Comparison of ENCODE assay signal across 30 mouse cellular contexts in genomic region chr11:44349546-44349945, GRCm38 (mm10). TPM values are rescaled to one million over a fixed set of nuclear protein-coding genes. Genes with fewer than 3 reads are reported as not detected.
DNase-seq lines count a peak whose midpoint lies in the region; ATAC-seq and TF ChIP-seq lines count a peak whose summit lies in the region.
"Had no signal": no experiment of that assay in that cellular context is flagged by ENCODE, and none has a peak within 500 bp of the region (broad histone marks: within the 10 kb centered on the region; RNA-seq: fewer than 3 reads in every experiment).

No protein-coding gene starts in this region.

- peak; percentile 3 for DNase-seq in liver, adult 2 months (ENCODE audit: extremely low read depth, low read depth, low spot score)
- DNase-seq in liver: no peak
- DNase-seq in fat pad, adult 2 months (ENCODE audit: extremely low read depth, low read depth, low spot score): peak; percentile 45
- DNase-seq in lung, postnatal 10 days: peak; percentile 42
- DNase-seq in gastrocnemius, adult 2 months: no peak
- DNase-seq in left cerebral cortex, adult 2 months (ENCODE audit: extremely low spot score in 1 of 2, low spot score in 2 of 2): no peak
- DNase-seq: cerebellum, adult 9-10 months; gastrocnemius, postnatal 10 days; heart, adult 2 months; kidney, adult 18-20 months; kidney, postnatal 10 days; thymus, postnatal 14 days had no signal

- no peaks in the 10 kb centered on the region for H3K4me1 ChIP-seq in liver, adult 2 months (ENCODE audit: control insufficient read depth, insufficient read depth, low read length)
- H3K4me1 ChIP-seq in forebrain, embryonic 16.5 days (replicated peaks; ENCODE audit: control insufficient read depth, insufficient read depth, low read length): no peaks in the 10 kb centered on the region
- H3K4me1 ChIP-seq: embryonic facial prominence, embryonic 12.5 days; forebrain, embryonic 12.5 days; limb, embryonic 13.5 days; midbrain, embryonic 10.5 days; neural tube, embryonic 13.5 days had no signal

- H3K4me2 ChIP-seq in forebrain, embryonic 16.5 days (ENCODE audit: low read length): no peak overlapping the region
- H3K4me2 ChIP-seq: embryonic facial prominence, embryonic 12.5 days; forebrain, embryonic 12.5 days; hindbrain, embryonic 14.5 days; limb, embryonic 13.5 days; neural tube, embryonic 13.5 days had no signal

- peak; percentile 96 for ATAC-seq in megakaryocyte progenitor cell, adult 5-6 weeks (replicated peaks; ENCODE audit: poor library complexity)
- no peak for ATAC-seq in forebrain, embryonic 16.5 days
- ATAC-seq: inflammation-experienced regulatory T-cells, adult 6 months; midbrain, embryonic 16.5 days had no signal

- no peaks in the 10 kb centered on the region for H3K36me3 ChIP-seq in liver, adult 2 months (ENCODE audit: control insufficient read depth, insufficient read depth, low read length)
- no peaks in the 10 kb centered on the region for H3K36me3 ChIP-seq in forebrain, embryonic 16.5 days (ENCODE audit: control insufficient read depth, insufficient read depth)
- H3K36me3 ChIP-seq: embryonic facial prominence, embryonic 12.5 days; forebrain, embryonic 12.5 days; limb, embryonic 13.5 days; midbrain, embryonic 10.5 days; neural tube, embryonic 13.5 days had no signal

- no peak for TF ChIP-seq CTCF in liver, adult 2 months (IDR thresholded peaks at IDR 0.05; ENCODE audit: low read depth, low read length)
- no peak for TF ChIP-seq CTCF in gastrocnemius, adult 2 months (IDR thresholded peaks at IDR 0.05)
- no peak for TF ChIP-seq CTCF in left cerebral cortex, adult 2 months (IDR thresholded peaks at IDR 0.05)

- H3K9me3 ChIP-seq in forebrain, embryonic 16.5 days (ENCODE audit: control insufficient read depth, low read length): no peaks in the 10 kb centered on the region
- H3K9me3 ChIP-seq: embryonic facial prominence, embryonic 12.5 days; forebrain, embryonic 12.5 days; limb, embryonic 13.5 days; midbrain, embryonic 10.5 days; neural tube, embryonic 13.5 days had no signal

- H3K27ac ChIP-seq in liver, adult 2 months (replicated peaks; ENCODE audit: insufficient read depth, low read depth, low read length): no peak overlapping the region
- H3K27ac ChIP-seq in gastrocnemius, adult 2 months: no peak overlapping the region
- no peak overlapping the region for H3K27ac ChIP-seq in left cerebral cortex, adult 2 months
- H3K27ac ChIP-seq in forebrain, embryonic 16.5 days (ENCODE audit: low read length): no peak overlapping the region
- H3K27ac ChIP-seq: embryonic facial prominence, embryonic 12.5 days; forebrain, embryonic 12.5 days; heart, adult 2 months; hindbrain, embryonic 14.5 days; limb, embryonic 13.5 days; liver, embryonic 14.5 days; midbrain, embryonic 10.5 days; neural tube, embryonic 13.5 days had no signal

- no peaks in the 10 kb centered on the region for H3K79me2 ChIP-seq in liver, adult 2 months (ENCODE audit: control insufficient read depth, insufficient read depth, low read length)

- WGBS in liver, adult 2 months: 82% methylated on average over 8 of the region's 8 CpGs
- WGBS in forebrain, embryonic 16.5 days: 66% methylated on average over 8 of the region's 8 CpGs

- H3K4me3 ChIP-seq in liver, adult 2 months (ENCODE audit: insufficient read depth, low read depth, low read length): no peak overlapping the region
- no peak overlapping the region for H3K4me3 ChIP-seq in gastrocnemius, adult 2 months
- no peak overlapping the region for H3K4me3 ChIP-seq in left cerebral cortex, adult 2 months
- H3K4me3 ChIP-seq in forebrain, embryonic 16.5 days (replicated peaks; ENCODE audit: low read length): no peak overlapping the region
- H3K4me3 ChIP-seq: embryonic facial prominence, embryonic 12.5 days; forebrain, embryonic 12.5 days; heart, adult 2 months; limb, embryonic 13.5 days; midbrain, embryonic 10.5 days; myocyte; neural tube, embryonic 13.5 days had no signal

- intact Hi-C loops in gastrocnemius, adult 2 months (cut with DNase I): no loop called here
- intact Hi-C loops in left cerebral cortex, adult 2 months (cut with DNase I): no loop called here

- H3K9ac ChIP-seq in liver, adult 2 months (ENCODE audit: low read depth, low read length): no peak overlapping the region
- no peak overlapping the region for H3K9ac ChIP-seq in forebrain, embryonic 16.5 days (replicated peaks; ENCODE audit: low read depth, low read length)
- H3K9ac ChIP-seq: embryonic facial prominence, embryonic 12.5 days; forebrain, embryonic 12.5 days; hindbrain, embryonic 14.5 days; limb, embryonic 13.5 days; liver, embryonic 14.5 days; neural tube, embryonic 13.5 days had no signal

- no peaks in the 10 kb centered on the region for H3K27me3 ChIP-seq in liver, adult 2 months (ENCODE audit: control insufficient read depth, insufficient read depth, low read length)
- H3K27me3 ChIP-seq in forebrain, embryonic 16.5 days (replicated peaks; ENCODE audit: control insufficient read depth, insufficient read depth, low read length): no peaks in the 10 kb centered on the region
- H3K27me3 ChIP-seq: embryonic facial prominence, embryonic 12.5 days; forebrain, embryonic 12.5 days; neural tube, embryonic 13.5 days had no signal

- no peak for TF ChIP-seq POLR2A in liver, adult 2 months (IDR thresholded peaks at IDR 0.05; ENCODE audit: extremely low read depth, insufficient read depth, low read length)

RNA-seq across cellular contexts. Expression of gene Il12b, which starts 50.3 kb away (rescaled TPM):
- not detected in 2 replicates for total RNA-seq in liver, adult 2 months (2014; rRNA removed)
- not detected in 2 replicates for polyA plus RNA-seq in liver, adult 2 months (2012; rRNA removed)
- total RNA-seq in megakaryocyte progenitor cell, adult 5-6 weeks (2015): not detected in 2 replicates
- not detected in 2 replicates for total RNA-seq in megakaryocyte progenitor cell, adult 5-6 weeks (2017)
- total RNA-seq in gastrocnemius, adult 2 months (2021): not detected
- total RNA-seq in left cerebral cortex, adult 2 months (2021): not detected
- 0.11 TPM in 1 of 2 replicates, not detected in the other for polyA plus RNA-seq in forebrain, embryonic 16.5 days (2015; fragmentation: Nextera tagmentation; extraction: Ambion mirVana)
- total RNA-seq: adrenal gland, adult 18-20 months; gastrocnemius, postnatal 10 days; heart, adult 2 months; heart, postnatal 25 days; layer of hippocampus, postnatal 10 days had no signal
- polyA plus RNA-seq: embryonic facial prominence, embryonic 12.5 days; forebrain, embryonic 12.5 days; heart, adult 2 months; heart, embryonic 14.5 days; lung, embryonic 16.5 days; midbrain, embryonic 10.5 days; midbrain, embryonic 16.5 days; myocyte; neural tube, embryonic 13.5 days; testis, adult 2 months had no signal

Comparison
In these comparisons a context has a peak if more than half of its experiments do, and no peak if none do; other contexts are left out.
1. DNase-seq: peak in liver, adult 2 months (single experiment), fat pad, adult 2 months (single experiment) and lung, postnatal 10 days (single experiment); none in liver (single experiment), gastrocnemius, adult 2 months (single experiment) and left cerebral cortex, adult 2 months (0 of 2).